Mouse (Mus musculus): ENCODE data around the gene Sipa1l1. TPM values are rescaled to one million over a fixed set of nuclear protein-coding genes. Genes with fewer than 3 reads are reported as not detected.
"Not testable (repeated sequence)": the region's sequence is repeated elsewhere in the genome, so short reads cannot be mapped to it uniquely, and the experiment has no call there.

The Sipa1l1 gene
- total RNA-seq, 1 experiment, result 31.8 TPM

DNA sequence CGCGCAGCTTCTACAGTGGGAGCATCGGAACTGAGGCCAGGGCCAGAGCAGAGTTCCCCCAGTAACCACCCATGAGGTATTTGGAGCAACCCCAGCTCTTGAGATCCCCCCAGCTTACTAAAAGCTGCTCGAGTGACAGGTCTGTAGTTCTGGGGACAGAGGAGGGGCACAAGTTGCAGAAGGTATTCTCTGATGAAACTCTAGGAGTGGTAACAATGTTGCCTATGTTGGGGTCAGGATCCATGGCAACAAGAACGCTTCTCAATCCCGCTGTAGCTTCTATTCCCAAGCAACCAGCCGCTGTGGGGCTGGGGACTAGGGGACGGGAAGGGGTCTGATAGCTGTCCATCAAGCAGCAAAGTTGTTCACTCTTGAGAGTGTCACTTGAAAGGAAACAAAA, 309.1 kb downstream of the Sipa1l1 start:
- peaks cover 0 to 8% of the 10 kb centered on the region in 2 experiments; a peak in 1 of 4 replicates for H3K4me1 ChIP-seq (ENCODE audit: control insufficient read depth in 2 of 2, insufficient read depth in 2 of 2, low read length in 2 of 2, poor library complexity in 1 of 2)
- no peaks in the 10 kb centered on the region for H3K9me3 ChIP-seq (ENCODE audit: control insufficient read depth, insufficient read depth, low read depth, low read length)
- no peak for DNase-seq (ENCODE audit: low read depth, low spot score)
- no peak overlapping the region for H3K9ac ChIP-seq (ENCODE audit: insufficient read depth, low read depth, low read length, poor library complexity, severe bottlenecking)
- no peak for TF ChIP-seq CHD2 (IDR thresholded peaks at IDR 0.05; ENCODE audit: low read depth, low read length)
- TF ChIP-seq MAFK (IDR thresholded peaks at IDR 0.05; ENCODE audit: insufficient read depth, low read depth, low read length), result no peak
- TF ChIP-seq ZC3H11A (IDR thresholded peaks at IDR 0.05; ENCODE audit: borderline replicate concordance, low read depth, low read length), result no peak
- TF ChIP-seq HCFC1 (IDR thresholded peaks at IDR 0.05; ENCODE audit: borderline replicate concordance, insufficient read depth, low read length), result no peak
- TF ChIP-seq ZNF384 (IDR thresholded peaks at IDR 0.05; ENCODE audit: low read depth, low read length), result no peak
- in situ Hi-C loops (cut with MboI; ENCODE audit: low sequenced_read_pairs in 2 of 2, unreplicated experiment in 2 of 2), result loop anchor here in 1 of 2 experiments (10.0 to 25.0 kb wide), 2 partner anchors 383 to 491 kb away; no protein-coding TSS in a partner anchor
- no peaks in the 10 kb centered on the region for H3K36me3 ChIP-seq (ENCODE audit: control insufficient read depth, insufficient read depth, low read length, poor library complexity, severe bottlenecking)
- H3K4me3 ChIP-seq (ENCODE audit: insufficient read depth in 1 of 2, low read depth in 1 of 2, low read length in 2 of 2, poor library complexity in 1 of 2, severe bottlenecking in 1 of 2), result no peak overlapping the region; a peak in 1 of 4 replicates
- H3K27ac ChIP-seq (ENCODE audit: insufficient read depth, low read depth, low read length, poor library complexity, severe bottlenecking), result no peak overlapping the region

DNA sequence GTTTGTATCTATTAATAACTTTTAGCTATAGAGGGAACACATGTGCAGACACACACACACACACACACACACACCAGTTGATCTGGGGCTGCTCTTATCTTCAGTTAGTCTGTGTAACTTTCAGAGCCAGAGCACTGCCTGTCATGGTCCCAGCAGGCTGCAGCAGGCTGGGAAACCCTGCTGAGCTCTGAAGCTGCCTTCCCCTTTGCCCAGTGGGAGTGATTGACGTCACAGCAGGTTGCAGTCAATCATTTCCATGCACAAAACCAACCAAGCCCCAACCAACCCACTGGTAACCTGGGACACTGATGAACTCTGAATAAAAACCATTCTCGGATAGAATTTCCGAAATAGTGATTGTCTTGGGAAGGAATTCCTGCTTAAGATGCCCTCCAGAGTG, 310.3 kb downstream of the Sipa1l1 start:
- in situ Hi-C loops (cut with MboI; ENCODE audit: low sequenced_read_pairs in 2 of 2, unreplicated experiment in 2 of 2), result loop anchor here in 1 of 2 experiments (10.0 to 25.0 kb wide), 2 partner anchors 385 to 492 kb away; no protein-coding TSS in a partner anchor
- DNase-seq (ENCODE audit: low read depth, low spot score), result no peak
- Histone ChIP-seq H3K36me3 (ENCODE audit: control insufficient read depth, insufficient read depth, low read length, poor library complexity, severe bottlenecking) (no peaks in the 10 kb centered on the region), H3K4me1 (ENCODE audit: control insufficient read depth in 2 of 2, insufficient read depth in 2 of 2, low read length in 2 of 2, poor library complexity in 1 of 2) (peaks cover 0 to 8% of the 10 kb centered on the region in 2 experiments; a peak in 1 of 4 replicates), H3K9me3 (ENCODE audit: control insufficient read depth, insufficient read depth, low read depth, low read length) (no peaks in the 10 kb centered on the region), H3K27ac (ENCODE audit: insufficient read depth, low read depth, low read length, poor library complexity, severe bottlenecking) (no peak overlapping the region), H3K9ac (ENCODE audit: insufficient read depth, low read depth, low read length, poor library complexity, severe bottlenecking) (no peak overlapping the region), H3K4me3 (ENCODE audit: insufficient read depth in 1 of 2, low read depth in 1 of 2, low read length in 2 of 2, poor library complexity in 1 of 2, severe bottlenecking in 1 of 2) (no peak overlapping the region)
- no peak for TF ChIP-seq CHD2 (IDR thresholded peaks at IDR 0.05; ENCODE audit: low read depth, low read length)
- TF ChIP-seq ZC3H11A (IDR thresholded peaks at IDR 0.05; ENCODE audit: borderline replicate concordance, low read depth, low read length), result no peak
- no peak for TF ChIP-seq ZNF384 (IDR thresholded peaks at IDR 0.05; ENCODE audit: low read depth, low read length)
- no peak for TF ChIP-seq MAFK (IDR thresholded peaks at IDR 0.05; ENCODE audit: insufficient read depth, low read depth, low read length)
- TF ChIP-seq HCFC1 (IDR thresholded peaks at IDR 0.05; ENCODE audit: borderline replicate concordance, insufficient read depth, low read length), result no peak

DNA sequence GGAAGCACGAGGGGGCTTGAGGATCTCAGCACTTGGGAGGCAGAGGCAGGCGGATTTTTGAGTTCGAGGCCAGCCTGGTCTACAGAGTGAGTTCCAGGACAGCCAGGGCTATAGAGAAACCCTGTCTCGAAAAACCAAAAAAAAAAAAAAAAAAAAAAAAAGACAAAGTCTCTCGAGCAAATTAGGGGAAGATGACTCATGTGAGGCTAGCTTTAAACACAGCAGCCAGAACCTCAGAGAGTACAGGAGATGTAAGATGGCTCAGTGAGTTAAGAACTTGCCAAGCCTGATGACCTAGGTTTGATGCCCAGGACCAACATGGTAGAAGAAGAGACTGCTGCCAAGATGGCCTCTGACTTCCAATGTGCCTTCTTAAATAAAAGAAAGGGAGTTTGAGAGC, 311.3 kb downstream of the Sipa1l1 start:
- H3K4me1 ChIP-seq (ENCODE audit: control insufficient read depth in 2 of 2, insufficient read depth in 2 of 2, low read length in 2 of 2, poor library complexity in 1 of 2), result peaks cover 0 to 12% of the 10 kb centered on the region in 2 experiments; a peak in 1 of 4 replicates
- not testable (repeated sequence) for H3K9ac ChIP-seq (ENCODE audit: insufficient read depth, low read depth, low read length, poor library complexity, severe bottlenecking); H3K9me3 ChIP-seq (ENCODE audit: control insufficient read depth, insufficient read depth, low read depth, low read length); DNase-seq (ENCODE audit: low read depth, low spot score); H3K4me3 ChIP-seq (ENCODE audit: insufficient read depth in 1 of 2, low read depth in 1 of 2, low read length in 2 of 2, poor library complexity in 1 of 2, severe bottlenecking in 1 of 2); H3K27ac ChIP-seq (ENCODE audit: insufficient read depth, low read depth, low read length, poor library complexity, severe bottlenecking); H3K36me3 ChIP-seq (ENCODE audit: control insufficient read depth, insufficient read depth, low read length, poor library complexity, severe bottlenecking)
- in situ Hi-C loops (cut with MboI; ENCODE audit: low sequenced_read_pairs in 2 of 2, unreplicated experiment in 2 of 2), result loop anchor here in 1 of 2 experiments (25.0 kb wide), 1 partner anchor 493 kb away; no protein-coding TSS in a partner anchor

DNA sequence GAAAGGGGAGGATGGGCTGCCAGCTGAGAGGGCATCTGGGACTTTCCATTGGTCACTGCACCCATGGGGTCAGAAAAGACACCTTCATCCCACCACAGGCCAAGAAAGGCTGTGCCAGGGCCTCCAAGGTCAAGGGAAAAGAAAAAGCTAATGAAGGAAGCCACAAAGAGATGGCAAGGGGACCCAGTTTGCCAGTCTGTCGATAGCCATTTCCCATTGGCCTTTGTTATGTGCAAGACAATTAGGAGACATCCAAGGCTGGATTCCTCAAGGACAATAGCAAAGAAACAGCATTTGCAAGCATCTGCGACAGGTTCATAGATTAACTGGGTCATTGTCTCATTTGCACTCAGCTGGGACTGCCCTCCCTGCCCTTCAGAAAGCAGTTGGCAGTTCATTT, 316.3 kb downstream of the Sipa1l1 start:
- TF ChIP-seq ZNF384 (IDR thresholded peaks at IDR 0.05; ENCODE audit: low read depth, low read length) (no peak), MAFK (IDR thresholded peaks at IDR 0.05; ENCODE audit: insufficient read depth, low read depth, low read length) (no peak), ZC3H11A (IDR thresholded peaks at IDR 0.05; ENCODE audit: borderline replicate concordance, low read depth, low read length) (no peak), CHD2 (IDR thresholded peaks at IDR 0.05; ENCODE audit: low read depth, low read length) (no peak), HCFC1 (IDR thresholded peaks at IDR 0.05; ENCODE audit: borderline replicate concordance, insufficient read depth, low read length) (no peak)

More for the DNA sequence above, 316.3 kb downstream of the Sipa1l1 start:
- Histone ChIP-seq H3K4me3 (ENCODE audit: insufficient read depth in 1 of 2, low read depth in 1 of 2, low read length in 2 of 2, poor library complexity in 1 of 2, severe bottlenecking in 1 of 2) (no peak overlapping the region), H3K27ac (ENCODE audit: insufficient read depth, low read depth, low read length, poor library complexity, severe bottlenecking) (no peak overlapping the region), H3K4me1 (ENCODE audit: control insufficient read depth in 2 of 2, insufficient read depth in 2 of 2, low read length in 2 of 2, poor library complexity in 1 of 2) (peaks cover 0 to 5% of the 10 kb centered on the region in 2 experiments; a peak in 1 of 4 replicates), H3K9ac (ENCODE audit: insufficient read depth, low read depth, low read length, poor library complexity, severe bottlenecking) (no peak overlapping the region), H3K36me3 (ENCODE audit: control insufficient read depth, insufficient read depth, low read length, poor library complexity, severe bottlenecking) (no peaks in the 10 kb centered on the region), H3K9me3 (ENCODE audit: control insufficient read depth, insufficient read depth, low read depth, low read length) (no peaks in the 10 kb centered on the region)
- in situ Hi-C loops (cut with MboI; ENCODE audit: low sequenced_read_pairs in 2 of 2, unreplicated experiment in 2 of 2), result loop anchor here in 1 of 2 experiments (25.0 kb wide), 1 partner anchor 498 kb away; no protein-coding TSS in a partner anchor
- no peak for DNase-seq (ENCODE audit: low read depth, low spot score)

Measured in ES-E14 (cell line).